Mouse (Mus musculus): Measurements from ENCODE around the gene Gpx1. TPM values are rescaled to one million over a fixed set of nuclear protein-coding genes. Genes with fewer than 3 reads are reported as not detected.

Gpx1 gene
- polyA plus RNA-seq, 1 experiment from 2014 or later: 1,116 TPM

- WGBS: 57% methylated on average over 3 of the region's 3 CpGs
- peak; percentile 72 for DNase-seq (ENCODE audit: low spot score)
- Histone ChIP-seq H3K9me3 (ENCODE audit: control insufficient read depth, low read length) (no peaks in the 10 kb centered on the region), H3K27ac (replicated peaks) (peak overlapping the region; percentile 61), H3K9ac (ENCODE audit: low read length) (no peak overlapping the region), H3K36me3 (ENCODE audit: control insufficient read depth, insufficient read depth, low read length) (peaks cover 4% of the 10 kb centered on the region; the same call in 1 of the 2 replicates), H3K4me1 (replicated peaks; ENCODE audit: control insufficient read depth, insufficient read depth) (peaks cover 5% of the 10 kb centered on the region), H3K27me3 (ENCODE audit: control insufficient read depth, insufficient read depth, low read length) (no peaks in the 10 kb centered on the region), H3K4me2 (replicated peaks; ENCODE audit: low read depth) (no peak overlapping the region), H3K4me3 (ENCODE audit: low read depth, low read length) (no peak overlapping the region)
- ATAC-seq (ENCODE audit: low FRiP score, low TSS enrichment): peak; percentile 40
- TF ChIP-seq CTCF (IDR thresholded peaks at IDR 0.05; ENCODE audit: low read depth) (no peak), EP300 (optimal IDR thresholded peaks at IDR 0.05) (no peak)
Measured at GRCm38 (mm10) chr9:108301853-108302252, 36.9 kb upstream of the Gpx1 start.

GRCm38 (mm10) chr9:108304716-108305115, 34.0 kb upstream of the Gpx1 start:
- WGBS: 62% methylated on average over 4 of the region's 4 CpGs
- peak overlapping the region; percentile 94; the same call in 1 of the 2 replicates for H3K4me3 ChIP-seq (ENCODE audit: low read depth, low read length)
- no peak for DNase-seq (ENCODE audit: low spot score)
- H3K36me3 ChIP-seq (ENCODE audit: control insufficient read depth, insufficient read depth, low read length): peaks cover 4% of the 10 kb centered on the region; the same call in 1 of the 2 replicates
- peaks cover 7% of the 10 kb centered on the region for H3K4me1 ChIP-seq (replicated peaks; ENCODE audit: control insufficient read depth, insufficient read depth)
- peak overlapping the region; percentile 97 for H3K27ac ChIP-seq (replicated peaks)
- TF ChIP-seq CTCF (IDR thresholded peaks at IDR 0.05; ENCODE audit: low read depth) (no peak), EP300 (optimal IDR thresholded peaks at IDR 0.05) (no peak)
- H3K9me3 ChIP-seq (ENCODE audit: control insufficient read depth, low read length): no peaks in the 10 kb centered on the region
- H3K27me3 ChIP-seq (ENCODE audit: control insufficient read depth, insufficient read depth, low read length): no peaks in the 10 kb centered on the region
- no peak for ATAC-seq (ENCODE audit: low FRiP score, low TSS enrichment)
- H3K9ac ChIP-seq (ENCODE audit: low read length): peak overlapping the region; percentile 93
- H3K4me2 ChIP-seq (replicated peaks; ENCODE audit: low read depth): peak overlapping the region; percentile 89

- ATAC-seq (ENCODE audit: low FRiP score, low TSS enrichment) (no peak), DNase-seq (ENCODE audit: low spot score) (peak; percentile 40)
- H3K9me3 ChIP-seq (ENCODE audit: control insufficient read depth, low read length): no peaks in the 10 kb centered on the region
- peaks cover 4% of the 10 kb centered on the region; the same call in 1 of the 2 replicates for H3K36me3 ChIP-seq (ENCODE audit: control insufficient read depth, insufficient read depth, low read length)
- no peaks in the 10 kb centered on the region for H3K27me3 ChIP-seq (ENCODE audit: control insufficient read depth, insufficient read depth, low read length)
- peaks cover 7% of the 10 kb centered on the region for H3K4me1 ChIP-seq (replicated peaks; ENCODE audit: control insufficient read depth, insufficient read depth)
- peak overlapping the region; percentile 89 for H3K4me2 ChIP-seq (replicated peaks; ENCODE audit: low read depth)
- 9% methylated on average over 1 of the region's 1 CpGs for WGBS
- H3K27ac ChIP-seq (replicated peaks): peak overlapping the region; percentile 97
- no peak for TF ChIP-seq CTCF (IDR thresholded peaks at IDR 0.05; ENCODE audit: low read depth)
- no peak for TF ChIP-seq EP300 (optimal IDR thresholded peaks at IDR 0.05)
- H3K4me3 ChIP-seq (ENCODE audit: low read depth, low read length): peak overlapping the region; percentile 94
- peak overlapping the region; percentile 93 for H3K9ac ChIP-seq (ENCODE audit: low read length)
Measured at GRCm38 (mm10) chr9:108305170-108305569, 33.5 kb upstream of the Gpx1 start.

- H3K27me3 ChIP-seq (ENCODE audit: control insufficient read depth, insufficient read depth, low read length): no peaks in the 10 kb centered on the region
- H3K4me1 ChIP-seq (replicated peaks; ENCODE audit: control insufficient read depth, insufficient read depth): peaks cover 7% of the 10 kb centered on the region
- under 1% methylated on average over 70 of the region's 81 CpGs for WGBS
- peak within 1 kb of the TSS; percentile 100 for H3K27ac ChIP-seq (replicated peaks)
- peak; percentile 97 for DNase-seq (ENCODE audit: low spot score)
- peak; percentile 93 for ATAC-seq (ENCODE audit: low FRiP score, low TSS enrichment)
- peaks cover 4% of the 10 kb centered on the region; the same call in 1 of the 2 replicates for H3K36me3 ChIP-seq (ENCODE audit: control insufficient read depth, insufficient read depth, low read length)
- H3K4me2 ChIP-seq (replicated peaks; ENCODE audit: low read depth): peak within 1 kb of the TSS; percentile 89
- no peaks in the 10 kb centered on the region for H3K9me3 ChIP-seq (ENCODE audit: control insufficient read depth, low read length)
- H3K4me3 ChIP-seq (ENCODE audit: low read depth, low read length): peak within 1 kb of the TSS; percentile 94
- peak within 1 kb of the TSS; percentile 99 for H3K9ac ChIP-seq (ENCODE audit: low read length)
- TF ChIP-seq CTCF (IDR thresholded peaks at IDR 0.05; ENCODE audit: low read depth) (peak; percentile 8; the same call in 1 of the 2 replicates), EP300 (optimal IDR thresholded peaks at IDR 0.05) (no peak)
Measured at GRCm38 (mm10) chr9:108305629-108306520, 32.8 kb upstream of the Gpx1 start, which contains the start of the genes Rhoa and Tcta. TSS of gene Rhoa (plus strand) at chr9:108306129. TSS of gene Tcta (minus strand) at chr9:108306160.

DNA sequence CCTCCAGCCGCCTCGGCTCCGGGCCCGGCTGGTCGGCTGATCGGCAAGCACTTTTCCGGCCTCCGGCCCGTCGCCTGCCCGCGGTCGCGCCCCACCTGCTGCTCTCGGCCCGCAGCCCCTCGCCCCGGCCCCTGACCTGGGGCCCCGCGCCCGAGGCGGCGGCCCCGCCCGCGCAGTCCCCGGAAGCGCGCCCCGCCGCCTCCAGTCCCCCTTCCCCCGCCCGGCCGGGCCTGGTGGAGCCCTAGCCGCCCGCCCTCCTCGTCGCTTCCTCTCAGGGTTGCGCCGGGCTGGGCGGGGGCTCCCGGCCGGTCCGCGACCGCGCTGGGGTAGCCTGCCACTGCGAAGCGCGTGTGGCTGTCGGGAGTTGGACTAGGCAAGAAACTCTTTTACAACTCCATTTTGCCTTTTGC, 32.1 kb upstream of the Gpx1 start:
- peak overlapping the region; percentile 94 for H3K4me3 ChIP-seq (ENCODE audit: low read depth, low read length)
- H3K4me2 ChIP-seq (replicated peaks; ENCODE audit: low read depth): peak overlapping the region; percentile 61
- ATAC-seq (ENCODE audit: low FRiP score, low TSS enrichment) (peak; percentile 82), DNase-seq (ENCODE audit: low spot score) (peak; percentile 89)
- no peaks in the 10 kb centered on the region for H3K9me3 ChIP-seq (ENCODE audit: control insufficient read depth, low read length)
- no peak for TF ChIP-seq CTCF (IDR thresholded peaks at IDR 0.05; ENCODE audit: low read depth)
- no peak for TF ChIP-seq EP300 (optimal IDR thresholded peaks at IDR 0.05)
- H3K9ac ChIP-seq (ENCODE audit: low read length): peak overlapping the region; percentile 99
- peaks cover 4% of the 10 kb centered on the region; the same call in 1 of the 2 replicates for H3K36me3 ChIP-seq (ENCODE audit: control insufficient read depth, insufficient read depth, low read length)
- under 1% methylated on average over 39 of the region's 51 CpGs for WGBS
- H3K27me3 ChIP-seq (ENCODE audit: control insufficient read depth, insufficient read depth, low read length): no peaks in the 10 kb centered on the region
- peaks cover 7% of the 10 kb centered on the region for H3K4me1 ChIP-seq (replicated peaks; ENCODE audit: control insufficient read depth, insufficient read depth)
- H3K27ac ChIP-seq (replicated peaks): peak overlapping the region; percentile 100
